Mouse (Mus musculus): Measurements from ENCODE around the gene Tnpo1. TPM values are rescaled to one million over a fixed set of nuclear protein-coding genes. Genes with fewer than 3 reads are reported as not detected.

Tnpo1 gene
- polyA plus RNA-seq, 1 experiment from 2014 or later, result 41.1 TPM

DNA sequence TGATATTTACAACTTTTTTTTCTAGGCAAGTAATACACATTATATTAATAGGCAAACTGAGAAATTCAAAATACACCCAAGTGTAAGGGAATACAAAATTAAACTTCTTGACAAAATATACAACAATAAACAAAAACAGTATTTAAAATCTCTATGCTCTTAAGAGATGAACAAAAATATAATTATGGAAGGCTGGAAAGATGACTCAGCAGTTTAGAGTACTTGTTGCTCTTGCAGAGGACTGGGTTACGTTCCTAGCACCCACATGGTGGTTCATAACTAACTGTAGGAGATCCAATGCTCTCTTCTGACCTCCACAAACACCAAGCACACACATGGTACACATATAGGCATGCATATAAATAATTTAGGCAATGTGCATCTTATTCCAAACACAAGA lies 133.3 kb downstream of the Tnpo1 start:
- Histone ChIP-seq H3K9ac (replicated peaks) (no peak overlapping the region), H3K36me3 (peaks cover 6% of the 10 kb centered on the region), H3K9me3 (replicated peaks) (no peaks in the 10 kb centered on the region), H3K4me2 (no peak overlapping the region), H3K4me3 (replicated peaks) (no peak overlapping the region), H3K27me3 (replicated peaks) (no peaks in the 10 kb centered on the region), H3K27ac (replicated peaks) (no peak overlapping the region), H3K4me1 (no peaks in the 10 kb centered on the region)
- no peak for ATAC-seq (ENCODE audit: low FRiP score)
- WGBS, result 93% methylated on average over 1 of the region's 1 CpGs

GRCm38 (mm10) chr13:98791693-98792092 lies 134.5 kb downstream of the Tnpo1 start:
- Histone ChIP-seq H3K4me2 (no peak overlapping the region), H3K9me3 (replicated peaks) (no peaks in the 10 kb centered on the region), H3K4me1 (no peaks in the 10 kb centered on the region), H3K27me3 (replicated peaks) (no peaks in the 10 kb centered on the region), H3K36me3 (peaks cover 6% of the 10 kb centered on the region), H3K27ac (replicated peaks) (no peak overlapping the region), H3K4me3 (replicated peaks) (no peak overlapping the region), H3K9ac (replicated peaks) (no peak overlapping the region)
- 95% methylated on average over 1 of the region's 1 CpGs for WGBS
- ATAC-seq (ENCODE audit: low FRiP score), result no peak

Other genes starting within 250 kb of the Tnpo1 start
- gene Tmem171, start 231.6 kb downstream of the Tnpo1 start, polyA plus RNA-seq (2015; fragmentation: Nextera tagmentation; extraction: Ambion mirVana), result 2.3 TPM in 1 of 2 replicates, not detected in the other
- 22.1 and 25.1 TPM in 2 replicates for gene Fcho2, start 110.9 kb downstream of the Tnpo1 start, polyA plus RNA-seq (2015; fragmentation: Nextera tagmentation; extraction: Ambion mirVana)
- not detected in 2 replicates for gene 1700024P04Rik, start 58.2 kb upstream of the Tnpo1 start, polyA plus RNA-seq (2015; fragmentation: Nextera tagmentation; extraction: Ambion mirVana)

Measured in neural tube, embryonic 15.5 days (tissue).